Mouse (Mus musculus) Patski (cell line): ENCODE measurements around the gene Acad10. TPM values are rescaled to one million over a fixed set of nuclear protein-coding genes. Genes with fewer than 3 reads are reported as not detected.
A peak's percentile ranks its signal among the peaks of the same experiment; 100 is the strongest.

Source experiments
- ATAC-seq: fragments of 100-300 bp; one replicate; pipeline ENCODE4 v1.8.0; 2021
- CTCF ChIA-PET: fragments of 350-600 bp; sonication (Branson Sonifier 250); formaldehyde crosslinking; loops from one replicate; lab custom pipeline; 2022; ENCODE audit warnings: inconsistent platforms; lab: Charles Lee
- POLR2A ChIA-PET: fragments of 350-600 bp; sonication (Branson Sonifier 250); formaldehyde crosslinking; loops from one replicate; lab custom pipeline; 2022; ENCODE audit warnings: antibody characterized with exemption, inconsistent platforms; lab: Charles Lee
- DNase-seq: peaks from one replicate; pipeline ENCODE4 v3.0.0-alpha.2; 2011; ENCODE audit warnings: low read depth, low spot score
- H3K27me3 ChIP-seq: fragments of 371-371 bp; one replicate; pipeline ENCODE4 v1.5.1; 2021
- CTCF ChIP-seq: fragments of 100-300 bp; IDR thresholded peaks from one replicate; pipeline ENCODE4 v1.5.1; 2021
- in situ Hi-C: fragments of 300-500 bp; cut with MboI; formaldehyde crosslinking; loops from 3 replicates; pipeline ENCODE4 v1.11.1; 2018; ENCODE audit warnings: low pct_unique_long_range_greater_than_20kb, mixed read lengths
- polyA plus RNA-seq: library from polyadenylated mRNA; unstranded; gene quantifications from one replicate; pipeline ENCODE4 v1.2.3, GENCODE M21; 2021

Acad10 gene
- polyA plus RNA-seq, 1 experiment from 2014 or later, result 34.7 TPM

DNA sequence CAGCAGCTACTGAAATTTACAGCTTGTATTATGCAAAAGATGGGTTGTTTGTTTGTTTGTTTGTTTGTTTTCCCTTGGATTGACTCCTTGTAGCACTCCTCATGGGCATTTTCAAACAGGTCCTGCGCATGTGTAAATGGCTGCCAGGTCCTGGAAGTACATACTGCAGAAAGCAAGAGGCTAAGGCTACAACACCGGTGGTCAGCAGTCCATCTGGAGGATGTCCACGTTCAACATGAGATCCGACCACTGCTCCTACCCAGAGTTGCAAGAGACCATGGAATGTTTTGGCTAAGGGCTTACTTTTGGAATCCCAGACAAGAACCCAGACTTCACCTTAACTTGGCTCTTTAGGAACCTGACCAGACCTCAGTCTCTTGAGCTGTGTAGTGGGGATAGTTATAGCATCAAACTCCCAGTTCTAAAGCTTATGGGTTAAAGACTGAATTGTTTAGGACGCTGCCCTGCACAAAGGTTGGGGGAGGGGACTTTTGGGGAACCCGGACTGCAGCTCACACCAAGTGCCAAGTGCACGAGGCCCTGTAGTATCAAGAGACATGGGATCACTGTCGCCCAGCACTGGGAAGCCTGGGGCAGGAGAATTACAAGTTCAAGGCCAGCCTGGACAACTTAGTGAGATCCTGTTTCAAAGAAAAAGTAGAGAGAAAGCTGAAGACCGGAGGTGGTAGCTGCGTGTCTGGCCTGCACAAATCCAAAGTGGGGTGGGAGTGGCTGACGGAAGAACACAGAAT is 68.1 kb downstream of the Acad10 start:
- TF ChIP-seq CTCF, result no peak
- H3K27me3 ChIP-seq, result no peaks in the 10 kb centered on the region
- in situ Hi-C loops, result no loop called here
- ChIA-PET CTCF (interaction anchor here (0.8 to 2.0 kb wide), 6 partner anchors 8 to 114 kb away, joined by 3 to 7 read pairs (median 3); no protein-coding TSS in a partner anchor), POLR2A (interaction anchor here (0.6 to 1.5 kb wide), 5 partner anchors 7 to 470 kb away, joined by 3 to 5 read pairs (median 3); partner anchors contain the start of genes Adam1a and Gm42878)
- ATAC-seq, result no peak
- DNase-seq, result no peak

DNA sequence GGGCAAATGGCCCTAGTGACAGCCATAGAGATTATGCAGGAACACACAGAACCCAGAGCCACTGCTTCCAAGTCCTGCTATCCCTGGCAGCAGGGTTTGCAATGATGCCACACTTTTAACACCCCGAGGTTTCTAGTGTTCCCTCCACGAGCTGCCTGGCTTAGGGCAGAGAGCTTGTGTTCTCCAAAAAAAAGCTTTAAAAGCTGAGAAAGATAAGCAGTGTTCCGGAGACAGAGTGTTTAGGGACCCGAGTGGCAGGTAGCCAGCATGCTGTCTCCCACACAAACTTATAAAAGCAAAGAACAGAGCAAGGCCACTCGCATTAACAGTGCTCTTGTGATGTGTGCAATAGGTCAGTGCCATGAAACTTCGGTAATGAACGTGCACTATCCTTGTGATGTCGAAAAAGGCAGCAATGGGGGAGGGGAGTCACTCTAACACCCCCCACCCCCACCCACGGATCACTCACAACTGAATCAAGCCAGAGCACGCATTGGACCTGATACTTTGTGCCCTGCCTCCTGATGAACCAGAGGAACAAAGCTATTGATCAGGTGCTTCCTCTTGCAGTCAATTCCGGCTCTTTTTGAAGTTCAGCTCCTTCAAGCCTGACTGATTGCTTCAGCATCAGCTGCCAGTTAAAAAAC is 68.8 kb downstream of the Acad10 start:
- DNase-seq, result no peak
- no peak for TF ChIP-seq CTCF
- in situ Hi-C loops, result no loop called here
- POLR2A ChIA-PET, result interaction anchor here (1.3 kb wide), 1 partner anchor 8 kb away, joined by 3 read pairs; no protein-coding TSS in a partner anchor
- CTCF ChIA-PET, result interaction anchor here (0.8 to 2.0 kb wide), 3 partner anchors 8 to 15 kb away, joined by 4 to 7 read pairs (median 5); no protein-coding TSS in a partner anchor
- ATAC-seq, result no peak
- no peaks in the 10 kb centered on the region for H3K27me3 ChIP-seq

DNA sequence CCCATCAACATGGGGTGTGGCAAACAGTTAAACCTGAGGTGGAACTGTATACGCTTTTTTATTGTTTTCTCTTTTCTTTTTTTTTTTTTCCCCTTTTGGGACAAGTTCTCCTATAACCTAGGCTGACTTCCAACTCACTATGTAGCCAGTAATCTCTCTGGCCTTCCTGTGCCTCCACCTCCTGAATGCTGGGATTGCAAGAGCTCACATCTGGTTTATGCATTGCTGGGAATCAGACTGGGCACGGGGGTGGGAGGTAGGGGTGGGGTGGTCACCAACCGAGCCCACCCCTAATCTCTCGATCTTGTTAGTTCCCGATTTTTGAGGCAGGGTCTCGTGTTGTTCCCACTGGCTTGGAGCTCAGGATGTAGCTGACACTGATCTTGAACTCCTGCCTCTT is 70.4 kb downstream of the Acad10 start:
- in situ Hi-C loops, result no loop called here
- POLR2A ChIA-PET, result no interaction called here
- TF ChIP-seq CTCF, result no peak
- CTCF ChIA-PET, result interaction anchor here (1.1 to 1.6 kb wide), 3 partner anchors 10 to 26 kb away, joined by 3 to 6 read pairs (median 3); no protein-coding TSS in a partner anchor
- no peaks in the 10 kb centered on the region for H3K27me3 ChIP-seq
- DNase-seq (no peak), ATAC-seq (no peak)

DNA sequence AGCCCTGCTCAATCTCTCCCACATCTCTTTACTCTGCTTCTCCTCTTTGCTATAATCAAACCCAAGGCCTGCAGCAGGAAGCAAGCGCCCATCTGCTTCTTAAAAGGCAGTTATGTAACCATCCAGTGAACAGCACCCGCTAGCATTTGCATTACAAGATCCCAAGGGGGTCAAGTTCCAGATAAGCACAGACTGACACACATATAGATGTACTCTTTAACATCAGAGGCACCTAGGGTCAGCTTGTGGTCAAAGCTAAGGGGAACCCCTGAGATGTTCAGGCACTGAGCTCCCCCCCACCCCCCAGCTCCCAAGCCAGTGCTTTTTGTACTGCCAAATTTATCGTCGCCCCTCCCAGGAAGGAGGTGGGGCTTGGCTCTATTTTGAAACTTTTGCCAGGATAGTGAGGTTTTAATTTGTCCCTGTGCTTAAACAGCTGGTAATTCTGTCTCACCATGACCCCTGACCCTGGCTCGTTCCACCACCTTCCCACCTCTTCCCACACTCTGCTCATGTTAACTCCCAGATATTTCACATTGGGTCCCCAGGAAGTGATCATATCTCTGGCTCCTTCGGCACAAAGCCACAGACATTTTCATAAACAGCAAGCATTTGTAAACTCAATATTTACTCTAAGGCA is 73.8 kb downstream of the Acad10 start:
- TF ChIP-seq CTCF, result no peak
- ChIA-PET CTCF (interaction anchor here (0.9 to 1.9 kb wide), 3 partner anchors 15 to 40 kb away, joined by 3 to 6 read pairs (median 4); partner anchors contain the start of gene Mapkapk5), POLR2A (no interaction called here)
- H3K27me3 ChIP-seq, result no peaks in the 10 kb centered on the region
- DNase-seq (no peak), ATAC-seq (no peak)
- in situ Hi-C loops, result no loop called here

DNA sequence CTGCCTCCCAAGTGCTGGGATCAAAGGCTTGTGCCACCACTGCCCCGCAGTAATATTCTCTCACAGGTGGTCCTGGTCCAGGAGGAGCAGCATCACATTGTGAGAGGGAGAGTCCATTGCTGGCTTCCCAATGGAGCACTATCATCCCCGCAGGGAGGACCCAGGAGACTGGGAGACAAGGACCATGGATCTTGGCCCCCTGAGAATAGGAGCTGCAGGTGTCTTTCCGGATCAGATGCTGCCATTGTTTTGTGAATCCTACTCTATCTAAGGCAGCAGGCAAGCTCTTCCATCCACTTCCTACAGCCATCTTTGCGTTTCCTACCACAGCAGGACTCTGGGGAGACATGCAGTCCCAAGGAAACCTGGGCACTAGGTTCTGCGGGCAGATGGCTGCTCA is 74.6 kb downstream of the Acad10 start:
- DNase-seq (no peak), ATAC-seq (no peak)
- ChIA-PET POLR2A (interaction anchor here (1.6 kb wide), 1 partner anchor 7 kb away, joined by 5 read pairs; the partner anchor contains the start of gene Aldh2), CTCF (interaction anchor here (2.5 kb wide), 1 partner anchor 20 kb away, joined by 10 read pairs; no protein-coding TSS in a partner anchor)
- in situ Hi-C loops, result no loop called here
- no peak for TF ChIP-seq CTCF
- no peaks in the 10 kb centered on the region for H3K27me3 ChIP-seq

DNA sequence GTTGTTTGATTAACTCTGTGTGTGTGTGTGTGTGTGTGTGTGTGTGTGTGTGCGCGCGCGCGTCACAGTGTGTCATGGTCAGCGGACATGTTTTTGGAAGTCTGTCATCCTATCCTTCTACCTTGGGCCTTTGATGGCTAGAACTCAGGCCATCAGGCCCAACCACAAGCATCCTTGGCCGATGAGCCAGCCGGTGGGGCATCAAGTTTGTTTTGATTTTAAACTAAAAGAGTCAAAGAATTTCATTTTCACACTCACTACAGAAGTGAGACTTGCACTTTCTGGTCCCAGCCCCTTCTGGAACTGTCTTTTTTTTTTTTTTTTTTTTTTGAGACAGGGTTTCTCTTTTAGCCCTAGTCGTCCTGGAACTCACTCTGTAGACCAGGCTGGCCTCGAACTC is 75.3 kb downstream of the Acad10 start:
- POLR2A ChIA-PET, result interaction anchor here (0.6 to 1.6 kb wide), 3 partner anchors 8 to 33 kb away, joined by 3 to 5 read pairs (median 4); partner anchors contain the start of gene Aldh2
- in situ Hi-C loops, result no loop called here

DNA sequence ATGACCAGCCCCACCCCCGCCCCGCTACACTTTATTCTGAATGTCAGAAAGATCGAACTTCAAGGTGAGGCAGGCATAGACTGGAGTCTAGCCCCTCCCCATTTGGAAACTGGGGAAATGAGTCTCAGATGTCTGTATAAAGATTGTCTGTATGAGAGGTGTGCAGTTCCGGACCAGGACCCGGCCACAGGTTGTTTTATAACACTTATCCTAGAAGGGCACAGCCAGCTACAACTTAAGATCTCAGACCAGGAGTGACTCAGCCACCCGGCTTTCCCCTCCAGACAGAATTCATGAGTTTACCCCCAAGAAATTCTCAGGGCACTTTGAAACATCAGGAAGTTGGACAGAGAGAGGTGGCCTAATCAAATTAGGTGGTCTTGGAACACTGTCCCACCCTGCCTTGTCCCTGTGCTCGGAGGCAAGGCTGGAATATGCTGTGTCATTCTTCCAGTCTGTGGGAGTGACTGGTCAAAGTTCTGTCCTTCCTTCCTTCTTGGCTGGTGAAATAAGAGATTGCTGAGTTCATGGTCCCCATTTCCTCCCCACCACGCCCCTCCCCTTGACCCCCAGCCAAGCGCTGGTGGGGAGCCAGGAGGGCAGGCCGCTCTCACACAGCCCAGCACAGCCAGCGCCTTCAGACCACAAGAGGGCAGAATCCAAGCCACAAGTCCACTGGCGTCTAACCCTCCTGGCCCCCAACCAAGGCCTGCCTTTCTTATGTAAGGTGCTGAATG is 76.4 kb downstream of the Acad10 start:
- ChIA-PET CTCF (interaction anchor here (0.8 to 2.5 kb wide), 5 partner anchors 9 to 22 kb away, joined by 3 to 10 read pairs (median 3); no protein-coding TSS in a partner anchor), POLR2A (interaction anchor here (0.6 to 1.6 kb wide), 4 partner anchors 8 to 31 kb away, joined by 3 to 5 read pairs (median 4); partner anchors contain the start of gene Aldh2)
- peak; percentile 66 for ATAC-seq
- H3K27me3 ChIP-seq, result no peaks in the 10 kb centered on the region
- peak; percentile 65 for DNase-seq
- in situ Hi-C loops, result no loop called here
- no peak for TF ChIP-seq CTCF

More for the DNA sequence above, 75.3 kb downstream of the Acad10 start:
- no peak for ATAC-seq
- TF ChIP-seq CTCF, result no peak
- DNase-seq, result peak; percentile 51
- CTCF ChIA-PET, result interaction anchor here (0.8 to 2.5 kb wide), 4 partner anchors 8 to 21 kb away, joined by 3 to 10 read pairs (median 3); no protein-coding TSS in a partner anchor
- no peaks in the 10 kb centered on the region for H3K27me3 ChIP-seq

DNA sequence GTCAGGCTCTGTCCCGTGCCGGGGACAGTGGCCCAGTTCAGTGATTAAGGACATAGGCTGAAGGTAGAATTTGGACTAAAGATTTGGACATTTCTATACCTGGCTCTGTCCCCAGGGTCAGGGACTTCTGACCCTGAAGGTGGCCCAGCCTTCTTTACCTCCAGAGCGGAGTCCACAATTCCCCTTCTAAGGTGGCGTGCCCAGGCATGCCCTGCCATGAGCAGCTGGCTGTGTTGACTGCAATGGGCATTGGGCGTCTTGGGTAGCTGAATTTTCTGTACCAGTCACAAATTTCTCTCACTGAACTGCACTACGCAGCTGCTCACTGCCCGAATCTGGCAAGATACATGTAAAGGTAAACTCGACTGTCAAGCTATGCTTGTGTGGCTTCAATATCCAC is 78.4 kb downstream of the Acad10 start:
- ChIA-PET CTCF (interaction anchor here (1.4 kb wide), 1 partner anchor 22 kb away, joined by 3 read pairs; no protein-coding TSS in a partner anchor), POLR2A (no interaction called here)

DNA sequence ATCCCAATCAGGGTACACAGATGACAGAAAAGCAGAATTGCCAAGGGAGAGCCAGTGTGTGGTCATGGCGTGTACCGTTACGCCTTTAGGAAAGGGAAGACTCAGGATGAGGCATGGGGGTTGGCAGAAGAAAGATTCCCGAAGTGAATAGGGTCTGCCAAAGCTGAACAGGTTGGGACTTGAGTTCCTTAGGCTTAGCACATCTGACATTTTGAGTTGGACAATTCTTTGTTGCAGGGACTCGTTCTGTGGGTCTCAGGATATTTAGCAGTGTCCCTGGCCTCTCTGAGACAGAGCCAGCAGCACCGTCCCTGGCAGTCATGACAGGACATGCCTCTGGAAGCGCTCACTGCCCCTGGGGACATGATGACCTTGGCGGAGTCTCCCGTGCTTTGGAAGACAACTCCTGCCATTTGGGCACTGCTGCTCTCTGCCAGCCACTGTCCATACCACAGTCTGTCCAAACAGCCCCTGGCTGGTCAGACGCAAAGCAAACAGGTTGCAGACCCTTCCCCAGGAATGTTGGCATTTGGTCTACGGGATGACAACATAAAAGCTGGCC is 83.3 kb downstream of the Acad10 start:
- TF ChIP-seq CTCF, result no peak
- ChIA-PET CTCF (interaction anchor here (1.2 kb wide), 1 partner anchor 13 kb away, joined by 3 read pairs; no protein-coding TSS in a partner anchor), POLR2A (no interaction called here)
- H3K27me3 ChIP-seq, result no peaks in the 10 kb centered on the region
- ATAC-seq (no peak), DNase-seq (no peak)
- in situ Hi-C loops, result no loop called here

More for the DNA sequence above, 78.4 kb downstream of the Acad10 start:
- ATAC-seq, result no peak
- TF ChIP-seq CTCF, result no peak
- H3K27me3 ChIP-seq, result no peaks in the 10 kb centered on the region
- DNase-seq, result no peak
- in situ Hi-C loops, result no loop called here
